Mouse (Mus musculus) hindbrain, embryonic 15.5 days (tissue): ENCODE measurements at regions not wholly inside any gene's neighbourhood (a gene's known extent, or its start where the extent isn't known, plus 50 kb on each side); places are given as distances from the start of the nearest gene placed in this dataset.
A peak's percentile ranks its signal among the peaks of the same experiment; 100 is the strongest.

Experiments used
- ATAC-seq: fragments of 200-750 bp; cut with Nextera tagmentation; 2 replicates; pipeline ENCODE4 v1.8.0; 2017; ENCODE audit warnings: low read depth, moderate number of reproducible peaks, moderate TSS enrichment; ENCODE audit not compliant: low FRiP score
- H3K27ac ChIP-seq: fragments of 300-500 bp; sonication (generic); replicated peaks from 2 replicates; pipeline ENCODE4 v1.5.1; 2015; ENCODE audit warnings: mild to moderate bottlenecking, inconsistent platforms
- H3K27me3 ChIP-seq: fragments of 300-500 bp; sonication (generic); 2 replicates; pipeline ENCODE4 v1.6.1; 2015; ENCODE audit warnings: control low read depth, inconsistent platforms
- H3K36me3 ChIP-seq: fragments of 300-500 bp; sonication (generic); 2 replicates; pipeline ENCODE4 v1.6.1; 2015; ENCODE audit warnings: control low read depth, inconsistent platforms
- H3K4me1 ChIP-seq: fragments of 300-500 bp; sonication (generic); replicated peaks from 2 replicates; pipeline ENCODE4 v1.6.1; 2015; ENCODE audit warnings: control low read depth, inconsistent platforms
- H3K4me2 ChIP-seq: fragments of 300-500 bp; sonication (generic); 2 replicates; pipeline ENCODE4 v1.6.1; 2015; ENCODE audit warnings: moderate library complexity, mild to moderate bottlenecking, inconsistent platforms
- H3K4me3 ChIP-seq: fragments of 300-500 bp; sonication (generic); 2 replicates; pipeline ENCODE4 v1.5.1; 2015; ENCODE audit warnings: mild to moderate bottlenecking, inconsistent platforms
- H3K9ac ChIP-seq: fragments of 300-500 bp; sonication (generic); 2 replicates; pipeline ENCODE4 v1.6.1; 2015; ENCODE audit warnings: inconsistent platforms
- H3K9me3 ChIP-seq: fragments of 300-500 bp; sonication (generic); 2 replicates; pipeline ENCODE4 v1.6.1; 2016; ENCODE audit warnings: control low read depth, inconsistent platforms
- WGBS: fragments of 180-500 bp; shearing (Covaris S2); methylation state at CpG from one replicate; pipeline ENCODE4 v1.1.7; 2015; 5-methylcytosine and 5-hydroxymethylcytosine counted together

DNA sequence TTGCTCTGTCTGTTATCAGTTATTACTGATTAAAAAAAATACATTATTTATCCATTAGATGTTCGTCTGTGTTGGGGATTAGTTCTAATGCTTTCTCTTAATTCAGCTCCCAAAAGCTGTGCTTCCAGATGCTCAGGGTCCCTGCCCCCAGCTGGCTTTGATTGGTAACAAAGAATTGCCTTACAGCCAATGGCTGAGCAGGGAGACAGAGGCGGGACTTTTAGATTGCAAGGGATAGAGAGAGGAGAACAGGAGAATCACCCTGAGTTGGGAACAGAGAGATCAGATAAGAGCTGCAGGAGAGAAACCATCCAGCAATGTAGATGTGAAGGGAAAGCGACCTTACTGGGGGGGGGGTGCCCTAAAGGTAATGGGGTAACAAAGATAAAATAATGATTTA lies 266.4 kb downstream of the Igsf11 start:
- no peaks in the 10 kb centered on the region for H3K9me3 ChIP-seq
- H3K9ac ChIP-seq, result no peak overlapping the region
- 31% methylated on average over 3 of the region's 3 CpGs for WGBS
- no peak for ATAC-seq
- no peak overlapping the region for H3K4me3 ChIP-seq
- no peaks in the 10 kb centered on the region for H3K27me3 ChIP-seq
- no peak overlapping the region for H3K27ac ChIP-seq
- no peak overlapping the region for H3K4me2 ChIP-seq
- no peaks in the 10 kb centered on the region for H3K36me3 ChIP-seq
- H3K4me1 ChIP-seq, result no peaks in the 10 kb centered on the region

DNA sequence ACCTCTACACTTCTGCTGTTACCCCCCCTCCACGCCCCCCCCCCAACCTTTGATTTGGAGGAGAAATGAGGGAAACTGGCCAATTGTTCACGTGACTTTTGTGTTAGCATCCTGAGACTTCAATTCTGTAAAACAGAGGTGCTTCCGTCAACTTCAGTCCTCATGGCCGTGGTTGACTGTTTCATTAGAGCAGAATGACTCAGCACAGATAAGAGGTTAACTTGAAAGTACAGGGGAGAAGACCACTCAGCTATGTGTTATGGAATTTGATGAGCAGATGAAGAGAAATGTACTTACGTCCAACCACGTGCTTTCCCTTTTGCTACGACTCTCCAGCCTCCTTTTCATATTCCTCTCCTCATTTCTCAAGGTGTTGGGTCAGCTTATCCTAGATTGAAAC lies 267.3 kb downstream of the Igsf11 start:
- H3K4me2 ChIP-seq, result no peak overlapping the region
- H3K4me1 ChIP-seq, result no peaks in the 10 kb centered on the region
- 81% methylated on average over 7 of the region's 7 CpGs for WGBS
- ATAC-seq, result no peak
- no peaks in the 10 kb centered on the region for H3K9me3 ChIP-seq
- H3K27me3 ChIP-seq, result no peaks in the 10 kb centered on the region
- H3K27ac ChIP-seq, result no peak overlapping the region
- H3K36me3 ChIP-seq, result no peaks in the 10 kb centered on the region
- H3K9ac ChIP-seq, result no peak overlapping the region
- no peak overlapping the region for H3K4me3 ChIP-seq

DNA sequence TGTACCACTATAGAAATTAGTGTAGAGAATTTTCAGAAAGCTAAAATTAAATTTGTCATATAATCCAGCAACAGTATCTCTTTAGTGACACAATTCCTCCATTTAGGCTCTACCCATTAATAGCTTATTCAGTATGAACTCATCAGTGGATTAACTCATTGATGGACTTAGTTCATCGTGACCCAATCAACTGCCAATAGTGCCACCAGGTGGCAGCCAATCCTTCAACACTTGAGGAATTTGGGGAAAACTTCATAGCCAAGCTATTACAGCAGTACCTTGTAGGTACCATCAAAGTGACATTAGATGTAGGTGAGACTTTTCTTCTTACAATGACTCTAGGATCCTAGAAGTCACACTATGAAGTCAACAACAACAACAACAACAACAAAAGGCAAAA lies 270.2 kb downstream of the Igsf11 start:
- 33% methylated on average over 1 of the region's 1 CpGs for WGBS
- no peak overlapping the region for H3K9ac ChIP-seq
- no peak overlapping the region for H3K4me2 ChIP-seq
- no peak overlapping the region for H3K4me3 ChIP-seq
- no peaks in the 10 kb centered on the region for H3K36me3 ChIP-seq
- ATAC-seq, result no peak
- H3K27ac ChIP-seq, result no peak overlapping the region
- H3K4me1 ChIP-seq, result no peaks in the 10 kb centered on the region
- no peaks in the 10 kb centered on the region for H3K9me3 ChIP-seq
- H3K27me3 ChIP-seq, result no peaks in the 10 kb centered on the region

DNA sequence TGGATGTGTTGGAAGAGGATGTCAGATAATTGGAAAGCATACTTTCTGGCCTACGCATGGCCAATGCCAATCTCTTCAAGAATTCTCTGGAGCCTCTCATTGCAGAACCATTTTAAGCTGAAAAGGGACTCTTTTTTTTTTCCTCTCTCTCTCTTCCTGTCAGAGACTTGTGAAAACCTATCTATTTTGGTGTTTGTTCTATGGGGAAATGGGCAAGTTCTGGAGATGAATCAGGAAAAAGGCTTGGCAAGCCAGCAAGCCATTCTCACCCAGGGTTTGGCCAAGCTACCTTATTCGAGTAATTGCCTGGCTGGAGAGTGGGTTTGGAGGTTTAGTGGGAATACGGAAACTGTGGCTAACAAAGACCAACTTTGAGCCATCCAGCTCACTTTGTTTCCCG lies 299.4 kb downstream of the Igsf11 start:
- H3K4me3 ChIP-seq, result no peak overlapping the region
- WGBS, result 86% methylated on average over 4 of the region's 4 CpGs
- H3K27me3 ChIP-seq, result no peaks in the 10 kb centered on the region
- H3K9ac ChIP-seq, result no peak overlapping the region
- H3K36me3 ChIP-seq, result no peaks in the 10 kb centered on the region
- no peak overlapping the region for H3K4me2 ChIP-seq
- no peaks in the 10 kb centered on the region for H3K9me3 ChIP-seq
- no peak overlapping the region for H3K27ac ChIP-seq
- no peak for ATAC-seq
- H3K4me1 ChIP-seq, result no peaks in the 10 kb centered on the region

DNA sequence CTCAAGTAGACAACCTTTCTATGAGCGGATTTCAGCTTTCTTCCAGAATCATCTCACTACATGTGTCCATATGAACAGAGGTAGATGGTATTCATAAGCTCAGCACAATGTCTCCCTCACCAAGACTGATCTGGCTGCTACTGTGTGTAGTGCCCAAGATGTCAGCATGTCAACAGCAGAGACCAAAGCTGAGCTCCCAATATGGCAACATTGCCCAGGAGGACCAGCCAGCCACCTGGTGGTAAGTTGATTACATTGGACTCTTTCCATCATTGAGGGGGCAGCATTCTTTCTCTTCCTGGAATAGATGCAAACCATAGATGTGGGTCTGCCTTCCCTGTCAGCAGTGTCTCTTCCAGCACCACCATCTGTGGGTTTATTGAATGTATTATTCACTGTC lies 303.0 kb downstream of the Igsf11 start:
- no peak overlapping the region for H3K9ac ChIP-seq
- H3K27me3 ChIP-seq, result no peaks in the 10 kb centered on the region
- H3K36me3 ChIP-seq, result no peaks in the 10 kb centered on the region
- H3K9me3 ChIP-seq, result no peaks in the 10 kb centered on the region
- no peaks in the 10 kb centered on the region for H3K4me1 ChIP-seq
- no peak overlapping the region for H3K4me2 ChIP-seq
- H3K4me3 ChIP-seq, result no peak overlapping the region
- no peak for ATAC-seq
- 88% methylated on average over 1 of the region's 1 CpGs for WGBS
- no peak overlapping the region for H3K27ac ChIP-seq

DNA sequence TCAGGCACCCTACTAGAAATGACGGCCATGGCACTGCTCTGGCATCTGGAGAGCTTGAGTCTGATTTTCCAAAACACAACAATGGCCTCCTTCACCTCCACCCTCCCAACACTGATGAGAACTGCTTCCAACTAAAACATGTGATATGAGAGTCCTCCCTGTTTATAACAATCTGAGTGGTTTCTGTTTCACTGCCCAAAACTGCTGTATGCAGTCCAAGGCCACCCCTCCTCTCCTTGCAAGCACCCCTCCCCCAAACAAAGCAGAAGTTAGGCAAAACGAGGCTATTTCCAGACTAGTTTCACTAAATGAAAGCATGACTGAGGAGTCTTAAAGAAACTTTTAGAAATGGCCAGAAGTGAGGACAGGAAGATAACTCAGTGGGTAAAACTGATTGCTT lies 304.4 kb downstream of the Igsf11 start:
- Histone ChIP-seq H3K36me3 (no peaks in the 10 kb centered on the region), H3K27ac (no peak overlapping the region), H3K4me3 (no peak overlapping the region), H3K9me3 (no peaks in the 10 kb centered on the region), H3K4me1 (no peaks in the 10 kb centered on the region), H3K9ac (no peak overlapping the region), H3K4me2 (no peak overlapping the region), H3K27me3 (no peaks in the 10 kb centered on the region)
- 78% methylated on average over 2 of the region's 2 CpGs for WGBS
- no peak for ATAC-seq

DNA sequence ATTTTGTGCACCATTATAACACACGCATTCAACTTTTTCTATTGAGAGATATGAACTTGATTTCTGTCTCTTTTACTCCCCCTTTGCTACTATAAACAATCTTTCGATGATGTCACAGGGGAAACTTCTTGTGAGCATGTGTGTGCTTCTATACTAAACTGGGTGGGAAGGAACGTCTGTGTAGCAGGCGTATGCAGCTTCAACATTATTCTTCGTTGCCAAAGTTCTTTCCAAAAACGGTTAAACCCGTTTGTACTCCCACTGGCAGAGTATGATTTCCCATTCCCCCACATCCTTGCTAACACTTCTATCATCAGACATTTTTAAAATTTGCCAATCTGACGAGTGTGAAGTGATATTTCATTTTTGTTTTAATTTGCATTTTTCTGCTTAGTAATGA lies 331.1 kb downstream of the Igsf11 start:
- Histone ChIP-seq H3K27me3 (no peaks in the 10 kb centered on the region), H3K36me3 (no peaks in the 10 kb centered on the region), H3K27ac (no peak overlapping the region), H3K9ac (no peak overlapping the region), H3K4me2 (no peak overlapping the region), H3K4me1 (0 out of 2 replicates have a peak, but pooled peaks cover 4% of the 10 kb centered on the region), H3K4me3 (no peak overlapping the region), H3K9me3 (no peaks in the 10 kb centered on the region)
- 87% methylated on average over 8 of the region's 8 CpGs for WGBS
- no peak for ATAC-seq

DNA sequence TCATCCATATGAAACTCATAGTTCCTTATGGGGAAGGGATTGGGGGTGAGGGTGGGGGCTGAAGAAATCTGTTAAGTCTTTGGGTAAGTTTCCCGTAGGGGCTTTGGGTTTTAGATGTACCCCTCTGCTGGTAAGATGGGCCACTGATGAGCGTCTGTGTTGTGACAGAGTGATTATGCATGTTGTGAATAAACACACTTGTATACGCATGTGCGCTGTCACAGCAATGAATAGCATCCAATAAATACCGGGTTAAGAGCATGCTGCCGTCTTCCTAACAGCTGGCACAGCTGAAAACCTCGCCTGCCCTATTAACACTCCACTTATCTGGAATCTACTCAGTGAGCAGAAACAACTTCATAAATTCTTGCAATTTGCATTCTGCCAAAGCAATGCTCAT lies 337.0 kb downstream of the Igsf11 start:
- Histone ChIP-seq H3K4me1 (peaks cover 19% of the 10 kb centered on the region), H3K27ac (no peak overlapping the region), H3K9me3 (no peaks in the 10 kb centered on the region), H3K36me3 (no peaks in the 10 kb centered on the region), H3K9ac (no peak overlapping the region), H3K4me2 (no peak overlapping the region), H3K27me3 (no peaks in the 10 kb centered on the region), H3K4me3 (no peak overlapping the region)
- ATAC-seq, result peak; percentile 47; the same call in 1 of the 2 replicates
- 59% methylated on average over 7 of the region's 7 CpGs for WGBS

DNA sequence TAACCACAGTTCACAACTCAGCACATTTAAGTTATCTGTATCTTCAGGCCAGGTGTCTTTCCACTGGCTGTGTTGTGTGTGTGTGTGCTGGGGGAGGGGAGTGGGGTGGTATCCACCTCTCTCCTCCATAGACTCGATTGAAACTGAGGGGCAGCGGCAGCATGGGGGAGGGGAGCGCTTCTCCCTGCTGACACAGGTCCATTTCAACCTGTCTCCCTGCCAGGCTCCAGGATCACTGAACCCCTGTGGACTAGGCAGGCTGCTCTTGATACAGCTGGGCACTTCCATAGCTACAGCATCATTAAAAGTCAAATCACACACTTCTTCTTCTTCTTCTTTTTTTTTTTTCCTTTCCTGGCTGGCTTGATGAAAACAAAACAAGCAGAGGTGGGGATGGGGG lies 338.0 kb downstream of the Igsf11 start:
- Histone ChIP-seq H3K4me2 (no peak overlapping the region), H3K4me3 (no peak overlapping the region), H3K9ac (no peak overlapping the region), H3K4me1 (peaks cover 19% of the 10 kb centered on the region), H3K27me3 (no peaks in the 10 kb centered on the region), H3K36me3 (no peaks in the 10 kb centered on the region), H3K27ac (0 out of 2 replicates have a peak overlapping the region, but pooled peaks have one; percentile 40), H3K9me3 (no peaks in the 10 kb centered on the region)
- ATAC-seq, result peak; percentile 77
- 13% methylated on average over 3 of the region's 3 CpGs for WGBS

DNA sequence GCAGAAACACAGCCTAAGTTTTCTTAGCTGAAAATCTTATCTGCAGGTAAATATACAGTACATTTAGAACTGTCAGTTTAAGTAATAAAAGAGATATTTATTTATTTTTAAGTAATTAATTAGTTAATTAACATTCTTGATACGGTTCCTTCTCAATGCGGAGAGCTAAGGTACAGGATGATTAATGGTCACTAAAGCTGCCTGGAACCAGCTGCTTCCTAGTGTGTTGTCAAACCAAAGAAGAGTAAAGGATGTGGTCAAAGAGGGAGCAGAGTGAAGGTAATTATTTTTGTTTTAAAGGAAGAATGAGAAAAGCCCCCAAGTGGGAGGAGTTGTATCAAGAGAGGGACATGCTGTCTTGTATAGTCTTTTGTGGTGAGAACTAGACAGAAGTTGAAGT lies 341.8 kb downstream of the Igsf11 start:
- no peaks in the 10 kb centered on the region for H3K36me3 ChIP-seq
- 48% methylated on average over 2 of the region's 2 CpGs for WGBS
- H3K27ac ChIP-seq, result no peak overlapping the region
- ATAC-seq, result no peak
- H3K4me1 ChIP-seq, result peaks cover 15% of the 10 kb centered on the region
- no peak overlapping the region for H3K9ac ChIP-seq
- H3K9me3 ChIP-seq, result no peaks in the 10 kb centered on the region
- H3K4me2 ChIP-seq, result no peak overlapping the region
- no peak overlapping the region for H3K4me3 ChIP-seq
- no peaks in the 10 kb centered on the region for H3K27me3 ChIP-seq

DNA sequence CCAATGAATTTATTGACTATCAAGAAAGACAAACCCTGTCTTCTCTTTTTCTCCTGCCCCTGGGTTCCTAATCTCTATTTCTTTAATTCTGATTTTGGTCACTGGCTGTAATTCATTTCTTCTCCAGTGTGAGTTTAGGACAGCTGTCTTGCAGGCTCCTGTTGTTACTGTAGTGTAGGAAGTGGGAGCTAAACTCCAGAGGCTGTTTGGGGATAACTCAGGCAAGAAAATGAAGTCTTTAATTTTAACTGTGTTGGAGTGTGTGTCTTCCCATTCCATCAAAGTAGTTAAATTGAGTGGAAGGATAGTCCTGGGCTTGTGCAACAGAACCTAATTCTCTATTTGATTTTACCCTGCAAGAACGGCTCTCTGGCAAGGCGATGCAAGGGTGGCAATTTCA lies 381.0 kb downstream of the Igsf11 start:
- 73% methylated on average over 2 of the region's 2 CpGs for WGBS
- no peak overlapping the region for H3K4me2 ChIP-seq
- H3K27me3 ChIP-seq, result no peaks in the 10 kb centered on the region
- no peaks in the 10 kb centered on the region for H3K36me3 ChIP-seq
- no peak overlapping the region for H3K9ac ChIP-seq
- no peak overlapping the region for H3K4me3 ChIP-seq
- no peaks in the 10 kb centered on the region for H3K9me3 ChIP-seq
- ATAC-seq, result no peak
- H3K27ac ChIP-seq, result no peak overlapping the region
- no peaks in the 10 kb centered on the region for H3K4me1 ChIP-seq

DNA sequence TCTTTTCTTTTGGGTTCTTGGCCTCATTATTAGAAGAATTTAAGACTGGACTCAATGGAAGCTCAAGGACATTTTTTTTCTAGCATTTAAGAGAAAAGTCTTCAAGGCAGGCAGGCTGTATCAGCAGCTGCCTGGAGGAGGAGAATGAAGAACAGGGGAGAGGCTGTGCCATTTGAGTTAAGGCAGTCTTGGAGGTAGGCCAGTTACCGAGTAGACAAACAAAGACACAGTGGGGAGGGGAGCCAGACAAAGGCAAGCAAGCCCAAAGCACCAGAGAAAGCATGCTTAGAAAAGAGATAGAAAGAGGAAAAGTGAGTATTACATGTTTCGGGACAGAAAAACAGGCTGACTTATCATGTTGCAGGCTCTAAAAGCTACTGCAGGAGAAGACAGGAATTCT lies 392.0 kb downstream of the Igsf11 start:
- ATAC-seq, result peak; percentile 72; the same call in 1 of the 2 replicates
- H3K36me3 ChIP-seq, result no peaks in the 10 kb centered on the region
- peaks cover 4% of the 10 kb centered on the region for H3K4me1 ChIP-seq
- H3K9ac ChIP-seq, result no peak overlapping the region
- H3K27ac ChIP-seq, result no peak overlapping the region
- no peaks in the 10 kb centered on the region for H3K9me3 ChIP-seq
- no peaks in the 10 kb centered on the region for H3K27me3 ChIP-seq
- H3K4me2 ChIP-seq, result no peak overlapping the region
- no peak overlapping the region for H3K4me3 ChIP-seq
- 24% methylated on average over 2 of the region's 2 CpGs for WGBS

DNA sequence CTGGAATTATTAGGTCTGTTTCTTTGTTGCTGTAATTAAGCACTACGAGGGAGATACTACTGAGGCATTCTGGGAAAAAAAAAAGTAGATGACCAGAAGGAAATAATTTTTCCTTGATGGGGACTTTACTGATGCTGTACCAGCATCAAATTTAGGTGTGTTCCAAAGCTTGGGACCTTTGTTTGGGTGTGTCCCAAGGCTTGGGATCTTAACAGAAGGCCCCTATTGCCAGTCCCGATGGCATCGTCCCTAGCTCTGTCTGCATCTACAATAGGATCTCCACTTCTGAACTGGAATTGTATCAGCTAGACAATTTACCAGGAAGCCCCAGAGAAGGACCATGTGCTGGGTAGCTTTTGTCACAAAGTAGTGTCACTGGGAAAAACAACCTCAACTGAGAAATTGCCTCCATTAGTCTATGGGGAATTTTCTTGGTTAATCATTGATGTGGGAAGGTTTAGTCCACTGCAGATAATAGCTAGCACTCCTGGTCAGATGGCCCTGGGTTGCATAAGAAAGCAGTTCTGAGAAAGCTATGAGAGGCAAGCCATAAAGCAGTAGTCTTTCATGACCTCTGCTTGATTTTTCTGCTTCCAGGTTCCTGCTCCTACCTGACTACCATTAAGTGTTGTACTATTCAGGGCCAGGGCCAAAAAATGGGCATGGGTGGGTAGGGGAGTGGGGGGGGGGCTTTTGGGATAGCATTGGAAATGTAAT lies 392.7 kb downstream of the Igsf11 start:
- H3K27ac ChIP-seq, result no peak overlapping the region
- no peak for ATAC-seq
- peaks cover 4% of the 10 kb centered on the region for H3K4me1 ChIP-seq
- WGBS, result 79% methylated on average over 3 of the region's 3 CpGs
- no peaks in the 10 kb centered on the region for H3K9me3 ChIP-seq
- H3K4me2 ChIP-seq, result no peak overlapping the region
- H3K4me3 ChIP-seq, result no peak overlapping the region
- no peak overlapping the region for H3K9ac ChIP-seq
- no peaks in the 10 kb centered on the region for H3K36me3 ChIP-seq
- no peaks in the 10 kb centered on the region for H3K27me3 ChIP-seq
